Mouse (Mus musculus): ENCODE measurements around the gene Abcb8. TPM values are rescaled to one million over a fixed set of nuclear protein-coding genes. Genes with fewer than 3 reads are reported as not detected.

Abcb8 gene
- polyA plus RNA-seq, 1 experiment from 2014 or later: 45.7 TPM

DNA sequence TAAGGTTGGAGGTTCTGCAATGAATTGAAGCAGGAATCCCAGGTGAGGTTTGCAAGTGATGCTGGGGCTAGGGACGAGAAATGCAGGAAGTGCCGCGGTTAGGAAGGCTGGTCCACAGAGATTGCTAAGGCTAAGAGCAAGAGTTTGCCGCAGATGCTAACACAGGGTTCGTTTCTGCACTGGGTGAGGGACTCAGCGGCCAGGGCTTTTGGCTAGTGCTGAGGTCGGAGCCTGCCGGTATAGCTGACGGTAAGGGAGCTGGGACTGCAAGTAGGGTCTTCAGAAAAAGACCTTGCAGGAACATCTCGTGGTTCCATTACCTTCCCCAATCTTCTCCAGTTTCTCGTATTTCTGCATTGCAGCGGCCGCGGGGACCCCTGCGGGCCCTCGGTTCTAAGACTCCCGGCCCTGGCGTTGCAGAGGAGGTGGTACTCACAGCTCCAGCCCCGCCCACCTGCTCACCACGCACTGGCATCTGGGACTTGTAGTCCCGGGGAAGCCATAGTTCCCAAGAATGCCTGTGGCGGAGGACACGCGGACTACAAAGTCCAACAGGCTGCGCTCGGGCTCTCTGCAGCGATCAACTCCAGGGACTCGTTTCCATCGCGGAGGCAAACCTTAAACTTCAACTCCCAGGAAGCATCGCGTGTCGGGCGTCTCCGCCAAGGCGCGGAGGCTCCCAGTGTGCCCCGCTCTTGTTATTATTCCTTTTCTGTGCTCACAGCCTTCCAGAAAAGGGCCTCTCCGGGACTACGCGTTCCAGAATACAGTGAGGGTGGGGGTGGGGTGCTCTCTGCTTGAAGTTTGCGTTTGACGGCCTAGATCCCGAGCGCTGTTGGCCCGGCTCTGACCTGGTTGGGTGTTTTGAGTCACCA is 29.9 kb downstream of the Abcb8 start, which contains the start of the genes Cdk5 and Slc4a2:
Gene Cdk5 (minus strand): TSS at position 402 of the 875 bp plus-strand sequence.
Gene Slc4a2 (plus strand): TSS at position 709 of the 875 bp plus-strand sequence.
- peak; percentile 96 for ATAC-seq (ENCODE audit: low FRiP score)
- Histone ChIP-seq H3K9me3 (no peaks in the 10 kb centered on the region), H3K27ac (peak within 1 kb of the TSS; percentile 93), H3K36me3 (peaks cover 29% of the 10 kb centered on the region), H3K4me2 (peak within 1 kb of the TSS; percentile 86), H3K9ac (peak within 1 kb of the TSS; percentile 87), H3K4me3 (peak within 1 kb of the TSS; percentile 64), H3K27me3 (peaks cover 22% of the 10 kb centered on the region), H3K4me1 (replicated peaks) (peaks cover 54% of the 10 kb centered on the region)
- under 1% methylated on average over 46 of the region's 46 CpGs for WGBS

DNA sequence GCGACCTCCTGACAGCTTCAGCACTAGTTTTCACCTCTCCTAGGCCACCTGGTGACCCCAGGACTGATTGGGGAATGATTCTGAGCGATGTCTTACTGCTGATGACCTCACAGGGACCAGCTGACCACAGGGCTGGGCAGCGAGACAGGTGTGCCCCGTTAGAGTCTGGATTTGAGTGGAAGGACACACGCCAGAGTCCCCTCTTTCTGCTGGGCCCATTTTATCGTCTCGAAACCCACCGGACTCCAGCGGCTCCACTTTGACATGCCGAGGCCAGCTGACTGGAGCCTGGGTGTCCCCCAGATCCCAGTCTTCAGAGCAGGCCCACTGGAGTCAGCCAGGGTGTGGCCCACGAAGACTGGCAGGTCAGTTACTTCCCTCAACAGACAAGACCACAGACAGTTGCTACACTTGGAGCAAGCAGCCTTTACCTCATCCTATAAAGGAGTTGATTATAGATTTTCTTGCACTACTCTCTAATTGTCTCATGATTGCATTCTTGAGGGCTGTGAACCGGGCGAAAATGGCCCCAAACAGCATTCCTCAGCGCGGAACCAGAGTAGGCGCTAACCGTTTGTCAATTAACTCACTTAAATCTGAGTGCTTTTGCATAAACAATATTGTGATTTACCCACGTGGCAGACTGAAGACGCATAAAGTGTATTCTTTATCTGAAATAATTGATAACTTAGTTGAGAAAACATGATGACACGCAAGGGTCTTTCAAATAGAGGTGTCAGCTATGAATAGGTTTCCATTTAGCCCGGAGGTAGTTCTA is 30.7 kb downstream of the Abcb8 start:
- no peak; the same call in 1 of the 2 replicates for ATAC-seq (ENCODE audit: low FRiP score)
- no peaks in the 10 kb centered on the region for H3K9me3 ChIP-seq
- peaks cover 58% of the 10 kb centered on the region for H3K4me1 ChIP-seq (replicated peaks)
- H3K27ac ChIP-seq: peak overlapping the region; percentile 93
- peaks cover 22% of the 10 kb centered on the region for H3K27me3 ChIP-seq
- H3K36me3 ChIP-seq: peaks cover 21% of the 10 kb centered on the region
- peak overlapping the region; percentile 64 for H3K4me3 ChIP-seq
- peak overlapping the region; percentile 83 for H3K4me2 ChIP-seq
- H3K9ac ChIP-seq: peak overlapping the region; percentile 81
- WGBS: 14% methylated on average over 21 of the region's 21 CpGs

DNA sequence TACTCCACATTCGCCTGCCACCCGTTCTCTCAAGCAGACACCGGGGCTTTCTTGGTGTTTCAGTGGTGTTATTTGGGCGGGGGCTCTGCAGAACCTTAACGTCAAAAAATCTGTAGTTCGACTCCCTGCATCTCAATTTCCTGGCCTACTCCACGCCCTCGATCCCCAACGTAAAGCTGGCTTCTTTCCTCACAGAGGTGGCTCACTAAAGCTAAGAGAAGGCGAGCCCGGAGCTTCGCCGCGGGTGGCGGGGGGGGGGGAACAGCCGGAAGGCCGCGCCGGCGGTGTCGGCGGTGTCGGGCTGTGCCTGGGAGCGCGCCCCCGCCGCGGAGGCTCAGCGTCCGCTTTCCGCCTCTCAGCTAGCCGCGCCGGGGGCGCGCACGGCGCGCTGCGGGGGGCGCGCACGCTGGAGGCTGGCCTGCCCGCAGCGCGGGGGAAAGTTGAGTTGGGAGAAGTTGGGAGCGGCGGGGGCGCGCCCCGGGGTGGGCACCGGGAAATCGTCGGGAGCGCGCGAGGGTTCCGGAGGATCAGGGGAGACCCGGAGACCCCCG is 31.5 kb downstream of the Abcb8 start:
- Histone ChIP-seq H3K36me3 (peaks cover 17% of the 10 kb centered on the region), H3K4me3 (peak overlapping the region; percentile 64), H3K4me2 (peak overlapping the region; percentile 83), H3K4me1 (replicated peaks) (peaks cover 58% of the 10 kb centered on the region), H3K9ac (peak overlapping the region; percentile 81), H3K9me3 (no peaks in the 10 kb centered on the region), H3K27me3 (peaks cover 22% of the 10 kb centered on the region), H3K27ac (peak overlapping the region; percentile 93)
- no peak for ATAC-seq (ENCODE audit: low FRiP score)
- WGBS: under 1% methylated on average over 40 of the region's 60 CpGs

DNA sequence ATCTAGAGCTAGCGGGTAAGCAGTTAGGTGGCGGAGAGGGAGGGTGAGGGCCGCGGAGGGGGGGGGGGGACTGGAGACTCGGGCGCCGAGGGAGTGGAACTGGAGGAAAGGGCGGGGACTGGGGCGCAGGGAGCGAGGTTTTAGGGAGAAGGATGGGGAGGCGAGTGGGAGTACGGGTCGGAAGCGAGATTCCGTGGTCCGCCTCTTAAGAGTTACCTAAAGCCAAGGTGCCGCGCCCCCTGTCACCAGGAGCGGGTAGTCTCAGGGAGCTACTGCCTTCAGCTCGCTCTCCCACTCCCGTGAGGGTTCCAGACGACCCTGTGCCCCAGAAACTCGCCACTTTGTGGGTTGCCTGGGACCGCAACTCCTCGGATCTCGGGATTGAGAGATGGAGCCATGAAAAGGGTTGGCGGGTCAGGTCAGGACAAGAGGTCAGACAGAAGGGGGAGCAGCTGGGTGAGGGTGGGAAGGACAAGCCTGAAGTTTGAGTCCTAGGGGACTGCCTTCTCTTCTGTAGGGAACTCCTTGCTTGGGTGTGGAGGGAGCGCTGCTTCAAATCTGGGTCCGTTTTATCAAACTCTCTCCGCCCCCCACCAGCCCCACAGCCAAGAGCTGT is 32.1 kb downstream of the Abcb8 start:
- H3K4me2 ChIP-seq: peak overlapping the region; percentile 83
- no peak for ATAC-seq (ENCODE audit: low FRiP score)
- peak overlapping the region; percentile 81 for H3K9ac ChIP-seq
- under 1% methylated on average over 30 of the region's 30 CpGs for WGBS
- peaks cover 58% of the 10 kb centered on the region for H3K4me1 ChIP-seq (replicated peaks)
- H3K9me3 ChIP-seq: no peaks in the 10 kb centered on the region
- peaks cover 22% of the 10 kb centered on the region for H3K27me3 ChIP-seq
- H3K36me3 ChIP-seq: peaks cover 17% of the 10 kb centered on the region
- H3K27ac ChIP-seq: peak overlapping the region; percentile 93
- peak overlapping the region; percentile 64 for H3K4me3 ChIP-seq

DNA sequence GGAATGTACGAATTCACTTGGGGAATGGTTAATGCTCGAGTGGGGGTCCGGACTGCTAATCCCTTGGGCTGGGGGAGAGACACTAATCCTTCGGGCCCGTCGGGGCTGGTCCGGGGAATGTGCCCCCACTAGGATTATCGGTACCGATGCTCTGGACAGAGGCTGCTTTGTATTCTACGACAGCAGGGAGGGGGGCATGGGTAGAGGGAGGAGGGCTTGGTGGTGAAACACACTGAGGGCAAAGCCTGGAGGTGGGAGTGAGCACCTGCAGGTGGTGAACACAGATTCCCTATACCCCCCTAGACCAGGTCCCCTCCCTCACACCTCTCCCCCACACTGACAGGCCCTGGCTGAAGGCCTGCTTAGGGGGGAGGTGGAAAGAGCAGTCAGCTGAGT is 32.6 kb downstream of the Abcb8 start:
- Histone ChIP-seq H3K9ac (peak overlapping the region; percentile 81), H3K36me3 (peaks cover 16% of the 10 kb centered on the region), H3K4me3 (peak overlapping the region; percentile 64), H3K9me3 (no peaks in the 10 kb centered on the region), H3K4me2 (peak overlapping the region; percentile 83), H3K27me3 (peaks cover 22% of the 10 kb centered on the region), H3K4me1 (replicated peaks) (peaks cover 58% of the 10 kb centered on the region), H3K27ac (no peak overlapping the region)
- WGBS: 2% methylated on average over 10 of the region's 10 CpGs
- no peak for ATAC-seq (ENCODE audit: low FRiP score)

DNA sequence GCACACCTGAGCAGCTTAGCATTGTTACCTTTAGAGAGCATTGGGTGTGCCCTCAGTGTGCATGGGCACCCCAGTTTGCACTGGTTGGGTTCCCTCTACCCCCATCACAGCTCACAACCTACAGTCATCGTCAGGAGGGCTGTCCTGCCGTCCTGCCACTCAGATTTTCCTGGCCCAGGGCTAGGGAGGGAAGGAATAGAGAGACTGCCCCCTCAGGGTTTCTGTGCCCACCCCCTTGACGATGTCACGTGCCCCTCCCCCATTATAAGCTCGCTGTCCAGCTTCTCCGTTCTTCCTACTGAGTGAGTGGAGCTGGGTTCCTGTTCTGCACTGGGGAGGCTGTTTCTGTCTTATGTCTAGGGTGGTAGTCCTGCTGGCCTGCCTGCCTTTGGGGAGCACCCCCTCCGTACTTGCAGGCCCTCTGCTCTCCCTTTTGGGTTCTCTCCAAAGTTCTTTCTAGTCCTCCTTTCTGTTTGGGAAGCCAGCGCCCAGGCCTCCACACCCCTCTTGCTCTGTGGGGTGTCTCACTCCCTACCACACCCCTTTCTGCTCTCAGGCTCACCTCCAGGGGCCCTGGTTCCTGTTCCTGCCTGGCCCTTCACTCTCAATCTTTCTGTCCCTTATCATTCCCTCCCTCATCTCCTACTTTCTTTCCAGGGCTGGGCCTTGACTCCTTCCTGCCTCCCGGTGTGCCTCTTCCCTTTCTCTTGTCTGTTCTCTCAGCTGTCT is 33.3 kb downstream of the Abcb8 start:
- H3K9ac ChIP-seq: peak overlapping the region; percentile 13; the same call in 1 of the 2 replicates
- peak overlapping the region; percentile 64 for H3K4me3 ChIP-seq

DNA sequence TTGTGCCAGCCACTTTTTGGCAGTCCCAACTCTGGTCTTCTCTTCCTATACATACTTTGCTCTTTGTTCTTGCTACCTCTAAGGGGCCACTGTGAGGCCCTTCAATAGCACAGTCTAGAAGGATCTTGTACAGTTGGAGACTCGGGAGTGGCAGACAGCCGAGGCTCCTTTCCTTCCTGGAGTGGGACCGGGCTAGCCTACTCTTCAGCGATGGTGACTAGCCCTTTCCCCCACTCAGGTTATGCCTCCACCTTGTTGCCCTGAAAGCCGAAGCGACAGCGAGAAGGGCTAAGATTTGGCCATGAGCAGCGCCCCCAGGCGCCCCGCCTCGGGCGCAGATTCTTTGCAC is 33.8 kb downstream of the Abcb8 start:
- Histone ChIP-seq H3K27me3 (peaks cover 22% of the 10 kb centered on the region), H3K9ac (peak overlapping the region; percentile 46), H3K4me3 (peak overlapping the region; percentile 3; the same call in 1 of the 2 replicates), H3K9me3 (no peaks in the 10 kb centered on the region), H3K27ac (peak overlapping the region; percentile 10), H3K36me3 (peaks cover 26% of the 10 kb centered on the region), H3K4me2 (peak overlapping the region; percentile 83), H3K4me1 (replicated peaks) (peaks cover 53% of the 10 kb centered on the region)
- 15% methylated on average over 12 of the region's 12 CpGs for WGBS
- no peak for ATAC-seq (ENCODE audit: low FRiP score)

More for the DNA sequence above, 33.3 kb downstream of the Abcb8 start:
- Histone ChIP-seq H3K27ac (peak overlapping the region; percentile 10), H3K9me3 (no peaks in the 10 kb centered on the region), H3K4me1 (replicated peaks) (peaks cover 58% of the 10 kb centered on the region), H3K36me3 (peaks cover 21% of the 10 kb centered on the region), H3K4me2 (peak overlapping the region; percentile 83), H3K27me3 (peaks cover 22% of the 10 kb centered on the region)
- ATAC-seq (ENCODE audit: low FRiP score): no peak
- WGBS: 14% methylated on average over 9 of the region's 9 CpGs

DNA sequence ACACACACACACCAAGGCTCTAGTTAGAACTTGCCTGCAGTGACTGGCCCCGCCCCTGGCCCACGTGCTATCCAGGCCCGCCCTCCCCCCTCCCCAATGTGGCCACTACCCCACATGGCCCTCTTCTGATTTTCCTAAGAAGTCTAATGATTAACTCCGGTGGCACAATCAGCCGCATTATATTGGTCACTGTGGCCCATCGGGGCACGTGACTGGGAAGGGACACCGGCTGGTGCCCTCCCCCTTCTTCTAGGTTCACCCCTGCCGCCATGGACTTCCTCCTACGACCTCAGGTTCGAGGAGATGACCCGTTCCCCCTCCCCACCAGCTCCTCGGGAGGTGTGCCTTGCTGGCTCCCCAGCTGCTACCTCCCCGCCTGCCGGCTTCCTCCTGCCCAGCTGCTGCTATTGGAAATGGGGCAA is 34.5 kb downstream of the Abcb8 start:
- H3K4me2 ChIP-seq: peak overlapping the region; percentile 37
- WGBS: 3% methylated on average over 15 of the region's 15 CpGs
- H3K4me1 ChIP-seq (replicated peaks): peaks cover 46% of the 10 kb centered on the region
- no peak overlapping the region for H3K4me3 ChIP-seq
- H3K36me3 ChIP-seq: peaks cover 33% of the 10 kb centered on the region
- H3K27me3 ChIP-seq: peaks cover 22% of the 10 kb centered on the region
- ATAC-seq (ENCODE audit: low FRiP score): no peak
- H3K27ac ChIP-seq: peak overlapping the region; percentile 12; the same call in 1 of the 2 replicates
- H3K9me3 ChIP-seq: no peaks in the 10 kb centered on the region
- H3K9ac ChIP-seq: no peak overlapping the region; the same call in 1 of the 2 replicates

DNA sequence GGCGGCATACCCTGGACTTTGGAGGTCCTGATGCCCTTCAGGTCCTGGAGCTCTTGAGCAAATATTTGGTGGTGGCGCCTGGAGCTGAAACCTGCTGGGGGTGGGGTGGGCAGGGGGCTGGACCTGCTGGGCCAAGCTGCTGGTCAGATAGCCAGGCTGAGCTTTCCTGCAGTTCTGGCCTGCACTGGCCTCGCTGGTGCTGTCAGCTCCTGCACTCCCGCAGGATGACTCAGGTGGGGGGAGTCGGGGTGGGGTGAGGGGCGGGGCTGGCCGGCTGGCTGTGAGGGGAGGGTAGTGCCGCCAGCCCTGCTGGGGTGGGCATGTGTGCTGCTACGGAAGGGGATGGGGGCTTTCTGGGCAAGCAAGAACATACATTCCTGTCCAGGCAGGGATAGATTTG is 35.1 kb downstream of the Abcb8 start:
- no peak overlapping the region for H3K4me3 ChIP-seq
- H3K4me1 ChIP-seq (replicated peaks): peaks cover 45% of the 10 kb centered on the region
- H3K4me2 ChIP-seq: peak overlapping the region; percentile 37; the same call in 1 of the 2 replicates
- no peak for ATAC-seq (ENCODE audit: low FRiP score)
- WGBS: 15% methylated on average over 9 of the region's 9 CpGs
- H3K36me3 ChIP-seq: peaks cover 39% of the 10 kb centered on the region
- no peaks in the 10 kb centered on the region for H3K9me3 ChIP-seq
- H3K27ac ChIP-seq: peak overlapping the region; percentile 12; the same call in 1 of the 2 replicates
- peak overlapping the region; percentile 13; the same call in 1 of the 2 replicates for H3K9ac ChIP-seq
- H3K27me3 ChIP-seq: peaks cover 22% of the 10 kb centered on the region

DNA sequence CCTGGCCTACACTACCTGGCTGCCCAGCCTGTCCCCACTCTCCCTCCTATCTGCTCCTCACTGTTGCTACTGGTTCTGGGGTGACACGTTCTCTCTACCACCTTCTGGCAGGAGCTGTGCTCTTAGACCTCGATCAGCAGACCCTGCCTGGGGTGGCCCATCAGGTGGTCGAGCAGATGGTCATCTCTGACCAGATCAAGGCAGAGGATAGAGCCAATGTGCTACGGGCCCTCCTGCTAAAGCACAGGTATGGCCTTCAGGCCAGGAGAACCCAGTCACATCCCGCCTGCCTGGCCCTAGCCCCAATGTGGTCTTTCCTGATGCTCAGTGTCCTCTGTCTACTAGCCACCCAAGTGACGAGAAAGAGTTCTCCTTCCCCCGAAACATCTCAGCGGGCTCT is 40.5 kb downstream of the Abcb8 start:
- Histone ChIP-seq H3K9me3 (no peaks in the 10 kb centered on the region), H3K4me3 (no peak overlapping the region), H3K36me3 (peaks cover 73% of the 10 kb centered on the region), H3K4me2 (no peak overlapping the region), H3K4me1 (replicated peaks) (no peaks in the 10 kb centered on the region), H3K27ac (no peak overlapping the region), H3K27me3 (no peaks in the 10 kb centered on the region), H3K9ac (no peak overlapping the region)
- no peak for ATAC-seq (ENCODE audit: low FRiP score)
- WGBS: 89% methylated on average over 8 of the region's 8 CpGs

DNA sequence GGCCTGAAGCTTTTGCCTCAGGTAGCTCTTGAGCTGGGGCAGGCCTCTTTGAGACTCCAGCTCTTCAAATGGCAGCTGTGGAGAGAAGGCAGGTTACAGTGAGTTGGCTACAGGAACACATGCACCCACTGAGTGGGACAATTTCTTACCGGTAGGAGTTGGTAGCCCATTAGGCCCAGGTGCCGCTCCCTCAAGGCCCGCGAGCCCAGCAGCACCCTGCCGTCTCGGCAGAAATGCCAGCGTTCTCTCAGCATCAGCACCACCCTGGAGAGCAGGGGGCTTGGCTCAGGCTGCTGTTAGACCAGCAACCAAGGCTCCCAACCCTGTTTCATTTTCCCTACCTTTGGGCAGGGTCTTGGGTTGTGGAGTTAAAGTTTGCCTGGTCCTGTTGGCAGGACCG is 47.7 kb downstream of the Abcb8 start:
- 95% methylated on average over 8 of the region's 8 CpGs for WGBS
- Histone ChIP-seq H3K4me2 (no peak overlapping the region), H3K9me3 (no peaks in the 10 kb centered on the region), H3K27ac (no peak overlapping the region), H3K4me1 (replicated peaks) (peaks cover 22% of the 10 kb centered on the region), H3K4me3 (no peak overlapping the region), H3K9ac (no peak overlapping the region), H3K36me3 (peaks cover 57% of the 10 kb centered on the region), H3K27me3 (no peaks in the 10 kb centered on the region)
- no peak for ATAC-seq (ENCODE audit: low FRiP score)

Measured in hindbrain, embryonic 13.5 days (tissue).